Mouse (Mus musculus) intestine, embryonic 14.5 days (tissue): Measurements from ENCODE around the gene Carm1. TPM values are rescaled to one million over a fixed set of nuclear protein-coding genes. Genes with fewer than 3 reads are reported as not detected.

Experiments
- ATAC-seq: fragments of 200-750 bp; cut with Nextera tagmentation; replicated peaks from 2 replicates; pipeline ENCODE4 v1.8.0; 2017; ENCODE audit warnings: low read depth, moderate number of reproducible peaks, moderate TSS enrichment, moderate library complexity; ENCODE audit not compliant: low FRiP score, low TSS enrichment
- DNase-seq: peaks from one replicate; pipeline ENCODE4 v3.0.0-alpha.2; 2018; ENCODE audit warnings: low spot score
- H3K27ac ChIP-seq: fragments of 300-500 bp; sonication (generic); 2 replicates; pipeline ENCODE4 v1.5.1; 2014; ENCODE audit warnings: low read depth, mild to moderate bottlenecking, control low read depth
- H3K27me3 ChIP-seq: fragments of 300-500 bp; sonication (generic); replicated peaks from 2 replicates; pipeline ENCODE4 v1.6.1; 2014; ENCODE audit warnings: low read length, control low read depth; ENCODE audit not compliant: control insufficient read depth, insufficient read depth
- H3K36me3 ChIP-seq: fragments of 300-500 bp; sonication (generic); 2 replicates; pipeline ENCODE4 v1.6.1; 2014; ENCODE audit warnings: low read length, control low read depth; ENCODE audit not compliant: control insufficient read depth, insufficient read depth
- H3K4me1 ChIP-seq: fragments of 300-500 bp; sonication (generic); replicated peaks from 2 replicates; pipeline ENCODE4 v1.6.1; 2014; ENCODE audit warnings: low read length, control low read depth, mixed read lengths; ENCODE audit not compliant: control insufficient read depth, insufficient read depth
- H3K4me2 ChIP-seq: fragments of 300-500 bp; sonication (generic); 2 replicates; pipeline ENCODE4 v1.6.1; 2014; ENCODE audit warnings: low read length
- H3K4me3 ChIP-seq: fragments of 300-500 bp; sonication (generic); 2 replicates; pipeline ENCODE4 v1.5.1; 2014; ENCODE audit warnings: low read depth, low read length, control low read depth, mixed read lengths
- H3K9ac ChIP-seq: fragments of 300-500 bp; sonication (generic); 2 replicates; pipeline ENCODE4 v1.6.1; 2014; ENCODE audit warnings: mild to moderate bottlenecking, low read length
- H3K9me3 ChIP-seq: fragments of 300-500 bp; sonication (generic); 2 replicates; pipeline ENCODE4 v1.6.1; 2016; ENCODE audit warnings: low read length, control low read depth; ENCODE audit not compliant: control insufficient read depth
- WGBS: fragments of 180-500 bp; shearing (Covaris S2); extraction: QIAGEN DNeasy Blood & Tissue Kit; methylation state at CpG from one replicate; pipeline ENCODE4 v1.1.7; 2014; 5-methylcytosine and 5-hydroxymethylcytosine counted together
- polyA plus RNA-seq: library from polyadenylated mRNA; unstranded; fragments of >200 nt; fragmentation: Nextera tagmentation; extraction: Ambion mirVana; gene quantifications from 2 replicates; pipeline ENCODE4 v1.2.1, GENCODE M21; 2014

Gene Carm1
- polyA plus RNA-seq, 1 experiment from 2014 or later: 54.4 TPM

- H3K4me3 ChIP-seq: no peak overlapping the region
- no peak overlapping the region for H3K9ac ChIP-seq
- WGBS: 95% methylated on average over 1 of the region's 1 CpGs
- no peaks in the 10 kb centered on the region for H3K9me3 ChIP-seq
- no peak overlapping the region for H3K4me2 ChIP-seq
- H3K4me1 ChIP-seq: no peaks in the 10 kb centered on the region
- DNase-seq: no peak
- peaks cover 98% of the 10 kb centered on the region for H3K36me3 ChIP-seq
- ATAC-seq: no peak
- no peak overlapping the region for H3K27ac ChIP-seq
- no peaks in the 10 kb centered on the region for H3K27me3 ChIP-seq
Observed at GRCm38 (mm10) chr9:21576286-21576685, 29.6 kb downstream of the Carm1 start.

DNA sequence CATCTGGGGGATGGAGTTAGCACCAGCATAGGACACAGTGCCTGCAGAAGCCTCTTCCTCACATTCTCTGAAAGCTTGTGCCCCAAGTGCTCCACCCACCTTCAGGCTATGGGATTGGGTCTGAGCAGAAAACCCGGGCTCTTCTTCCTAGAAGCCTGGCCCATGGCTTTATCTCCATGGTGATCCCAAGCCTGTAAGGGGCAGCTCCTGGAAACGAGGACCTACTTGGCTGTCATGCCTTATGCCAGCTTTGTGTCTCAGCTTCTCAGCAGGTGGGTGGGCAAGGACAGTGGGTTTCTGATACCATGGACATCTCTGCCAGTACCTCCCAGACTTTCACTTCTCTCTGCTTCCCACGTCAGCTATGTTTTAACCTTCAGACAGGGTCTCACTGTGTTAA, 31.5 kb downstream of the Carm1 start:
- no peak overlapping the region for H3K9ac ChIP-seq
- WGBS: 83% methylated on average over 3 of the region's 3 CpGs
- H3K9me3 ChIP-seq: no peaks in the 10 kb centered on the region
- no peaks in the 10 kb centered on the region for H3K4me1 ChIP-seq
- H3K4me2 ChIP-seq: no peak overlapping the region
- peaks cover 97% of the 10 kb centered on the region for H3K36me3 ChIP-seq
- DNase-seq (no peak), ATAC-seq (no peak)
- H3K27ac ChIP-seq: no peak overlapping the region
- no peak overlapping the region for H3K4me3 ChIP-seq
- H3K27me3 ChIP-seq: no peaks in the 10 kb centered on the region

DNA sequence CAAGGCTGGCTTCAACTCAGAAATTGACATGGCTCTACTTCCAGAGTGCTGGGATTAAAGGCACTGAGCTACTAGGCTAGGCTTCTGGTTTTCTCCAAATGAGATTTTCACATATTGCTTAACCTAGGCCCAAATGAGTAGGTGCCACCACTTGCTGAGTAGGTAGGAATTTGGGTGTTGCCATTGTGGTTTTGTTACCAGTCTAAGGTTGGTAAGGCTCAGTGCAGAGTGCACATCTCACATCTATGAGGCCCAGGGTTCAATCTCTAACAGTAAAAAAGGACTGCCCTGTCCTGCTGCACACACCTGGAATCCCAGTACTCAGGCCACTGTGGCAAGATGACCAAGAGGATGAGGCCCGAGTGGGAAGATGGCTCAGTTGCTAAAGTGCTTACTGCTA, 38.7 kb downstream of the Carm1 start:
- no peak for ATAC-seq
- Histone ChIP-seq H3K27ac (no peak overlapping the region), H3K4me2 (no peak overlapping the region), H3K9me3 (no peaks in the 10 kb centered on the region), H3K4me1 (no peaks in the 10 kb centered on the region), H3K27me3 (no peaks in the 10 kb centered on the region), H3K9ac (no peak overlapping the region), H3K4me3 (no peak overlapping the region), H3K36me3 (peaks cover 97% of the 10 kb centered on the region)
- DNase-seq: no peak
- 95% methylated on average over 1 of the region's 1 CpGs for WGBS

GRCm38 (mm10) chr9:21587678-21588349, 41.1 kb downstream of the Carm1 start:
- peaks cover 80% of the 10 kb centered on the region for H3K36me3 ChIP-seq
- DNase-seq (no peak), ATAC-seq (no peak)
- no peak overlapping the region for H3K27ac ChIP-seq
- no peaks in the 10 kb centered on the region for H3K27me3 ChIP-seq
- peaks cover 7% of the 10 kb centered on the region; the same call in 1 of the 2 replicates for H3K4me1 ChIP-seq
- H3K9ac ChIP-seq: no peak overlapping the region
- H3K9me3 ChIP-seq: no peaks in the 10 kb centered on the region
- no peak overlapping the region for H3K4me2 ChIP-seq
- H3K4me3 ChIP-seq: no peak overlapping the region
- 89% methylated on average over 23 of the region's 23 CpGs for WGBS

- Histone ChIP-seq H3K27me3 (no peaks in the 10 kb centered on the region), H3K36me3 (peaks cover 75% of the 10 kb centered on the region), H3K27ac (no peak overlapping the region)
Observed at GRCm38 (mm10) chr9:21588350-21588749, 41.7 kb downstream of the Carm1 start.

DNA sequence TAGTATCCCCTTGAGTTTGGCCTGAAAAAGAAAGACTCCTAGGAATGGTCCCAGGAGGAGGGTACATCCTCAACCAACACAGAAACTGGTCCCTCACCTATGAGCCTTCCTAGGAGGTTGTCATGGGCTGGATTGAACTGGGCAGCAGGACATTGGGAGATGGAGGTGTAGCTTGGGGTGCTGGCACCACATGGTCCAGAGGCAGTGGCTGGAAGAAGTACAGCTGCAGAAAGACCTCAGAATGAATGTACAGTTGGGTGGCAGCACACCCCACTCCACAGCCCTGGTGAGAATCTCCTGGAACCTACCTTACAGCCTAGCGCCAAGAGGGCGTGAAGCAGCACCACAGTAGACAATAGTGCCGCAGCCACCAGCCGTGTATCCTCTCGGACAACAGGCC, 42.8 kb downstream of the Carm1 start:
- WGBS: 89% methylated on average over 5 of the region's 5 CpGs
- peaks cover 14% of the 10 kb centered on the region for H3K4me1 ChIP-seq
- no peak overlapping the region for H3K27ac ChIP-seq
- no peaks in the 10 kb centered on the region for H3K27me3 ChIP-seq
- H3K4me2 ChIP-seq: no peak overlapping the region
- H3K4me3 ChIP-seq: no peak overlapping the region
- ATAC-seq: no peak
- no peak overlapping the region for H3K9ac ChIP-seq
- H3K9me3 ChIP-seq: no peaks in the 10 kb centered on the region
- no peak for DNase-seq
- H3K36me3 ChIP-seq: peaks cover 63% of the 10 kb centered on the region

More at GRCm38 (mm10) chr9:21588350-21588749, 41.7 kb downstream of the Carm1 start:
- 89% methylated on average over 8 of the region's 8 CpGs for WGBS
- H3K4me2 ChIP-seq: no peak overlapping the region
- no peak overlapping the region for H3K4me3 ChIP-seq
- H3K9ac ChIP-seq: no peak overlapping the region
- H3K4me1 ChIP-seq: peaks cover 7% of the 10 kb centered on the region; the same call in 1 of the 2 replicates
- DNase-seq (no peak), ATAC-seq (no peak)
- no peaks in the 10 kb centered on the region for H3K9me3 ChIP-seq

GRCm38 (mm10) chr9:21591127-21591830, 44.6 kb downstream of the Carm1 start:
- peaks cover 62% of the 10 kb centered on the region for H3K36me3 ChIP-seq
- no peaks in the 10 kb centered on the region for H3K9me3 ChIP-seq

DNA sequence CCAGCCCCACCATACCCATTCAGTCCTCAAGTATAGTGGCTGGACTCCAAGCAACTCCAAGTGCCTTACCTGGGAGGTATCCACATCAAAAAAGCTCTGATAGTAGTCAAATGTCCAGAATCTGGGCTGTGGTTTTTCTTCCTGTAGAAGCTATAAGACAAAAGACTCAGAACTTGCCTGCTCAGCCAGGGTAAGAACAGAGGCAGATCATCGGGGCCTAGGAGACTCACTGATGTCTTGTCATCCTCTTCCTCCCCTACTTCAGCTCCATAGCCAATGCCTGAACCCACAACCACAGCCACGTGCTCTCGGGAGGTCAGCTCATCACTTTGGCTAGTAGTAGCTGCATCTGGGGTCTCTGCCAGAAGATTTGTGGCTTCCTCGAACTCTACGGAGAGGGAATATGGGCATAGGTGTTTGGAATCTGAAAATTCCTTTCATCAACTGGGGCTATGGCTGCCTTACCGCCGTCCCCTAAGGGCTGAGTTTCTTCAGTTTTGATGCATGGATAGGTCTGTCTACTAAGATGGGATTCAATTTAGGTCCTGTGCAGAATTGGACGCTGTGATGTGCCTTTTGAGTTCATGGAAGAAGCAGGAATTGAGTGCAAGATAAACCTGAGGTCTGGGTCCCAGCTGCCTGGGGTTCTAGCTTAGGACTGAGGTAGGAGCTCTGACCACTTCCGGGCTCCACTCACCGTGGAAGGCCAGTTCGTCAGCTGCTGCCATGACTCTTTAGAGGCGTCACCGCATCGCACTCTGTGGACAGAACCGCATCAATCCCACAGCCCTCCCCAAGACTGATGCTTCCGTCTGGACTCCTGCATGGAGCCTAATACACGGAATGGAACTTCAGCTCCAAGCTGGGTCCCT, 45.4 kb downstream of the Carm1 start:
- Histone ChIP-seq H3K27ac (peak overlapping the region; percentile 2; the same call in 1 of the 2 replicates), H3K9me3 (no peaks in the 10 kb centered on the region), H3K27me3 (no peaks in the 10 kb centered on the region), H3K4me1 (peaks cover 14% of the 10 kb centered on the region), H3K9ac (peak overlapping the region; percentile 88), H3K36me3 (peaks cover 58% of the 10 kb centered on the region), H3K4me3 (peak overlapping the region; percentile 98), H3K4me2 (peak overlapping the region; percentile 94)
- DNase-seq: no peak
- ATAC-seq: peak; percentile 79
- whole genome bisulfite sequencing: 20% methylated on average over 17 of the region's 17 CpGs

More at GRCm38 (mm10) chr9:21591127-21591830, 44.6 kb downstream of the Carm1 start:
- peaks cover 14% of the 10 kb centered on the region for H3K4me1 ChIP-seq
- H3K27me3 ChIP-seq: no peaks in the 10 kb centered on the region
- WGBS: 81% methylated on average over 6 of the region's 6 CpGs
- H3K4me3 ChIP-seq: no peak overlapping the region
- DNase-seq (no peak), ATAC-seq (no peak)
- peak overlapping the region; percentile 94; the same call in 1 of the 2 replicates for H3K4me2 ChIP-seq
- H3K9ac ChIP-seq: no peak overlapping the region
- H3K27ac ChIP-seq: no peak overlapping the region
